Mouse (Mus musculus): Measurements from ENCODE around the gene Sox6. TPM values are rescaled to one million over a fixed set of nuclear protein-coding genes. Genes with fewer than 3 reads are reported as not detected.

The Sox6 gene
- total and polyA plus RNA-seq, 3 experiments, result 11.8 to 33.4 (median 26.4) TPM

DNA sequence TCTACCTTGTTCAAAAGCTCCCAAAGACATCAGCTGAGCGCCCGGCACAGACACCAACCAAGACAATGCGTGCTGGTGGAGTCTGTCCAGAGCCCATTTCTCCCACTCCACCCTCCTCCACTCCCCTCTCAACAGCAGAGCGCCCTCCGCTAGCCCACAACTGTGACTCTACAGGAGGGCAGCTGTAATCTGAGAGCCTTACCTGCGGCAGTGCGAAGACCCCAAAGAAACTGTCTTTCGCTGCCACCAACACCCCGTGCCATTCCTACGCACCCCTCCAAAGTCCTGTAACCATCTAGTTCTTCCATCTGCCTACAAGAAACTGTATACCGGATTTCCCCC, 571 bp upstream of the Sox6 start, which contains the start of gene 1110004F10Rik:
Gene 1110004F10Rik (plus strand): TSS at position 202 of the 342 bp plus-strand sequence.
- peak in 1 of 2 experiments; percentile 27 for DNase-seq
- WGBS, result 4% methylated on average over 11 of the region's 11 CpGs

DNA sequence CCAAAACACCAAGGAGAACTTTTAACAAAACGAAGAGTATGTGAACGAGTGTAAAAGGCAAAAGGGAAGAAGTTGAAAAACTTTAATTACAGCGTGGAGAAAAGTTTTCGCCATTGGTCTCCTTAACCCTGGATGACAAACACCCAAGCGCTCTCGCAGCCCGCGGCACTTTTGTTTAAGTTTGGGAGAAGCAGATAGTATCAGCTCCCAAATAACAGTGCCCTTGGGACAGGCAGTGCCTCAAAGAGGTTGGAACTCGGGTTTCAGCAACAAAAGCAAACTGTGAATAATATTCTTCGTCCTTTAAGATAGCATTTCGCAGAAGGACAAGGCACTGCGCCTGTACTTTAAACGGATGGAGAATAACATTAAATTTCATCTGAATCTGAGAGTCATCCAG, 572 bp downstream of the Sox6 start:
- Histone ChIP-seq H3K27me3 (ENCODE audit: control insufficient read depth, insufficient read depth, low read length) (peaks cover 4% of the 10 kb centered on the region; the same call in 1 of the 2 replicates), H3K36me3 (ENCODE audit: control insufficient read depth, insufficient read depth, low read length) (no peaks in the 10 kb centered on the region), H3K79me2 (replicated peaks; ENCODE audit: control insufficient read depth, insufficient read depth, low read length) (no peaks in the 10 kb centered on the region), H3K9ac (ENCODE audit: low read depth, low read length) (no peak overlapping the region), H3K4me3 (no peak overlapping the region), H3K27ac (no peak overlapping the region), H3K4me1 (ENCODE audit: control insufficient read depth, insufficient read depth, low read length) (no peaks in the 10 kb centered on the region)
- no peak for DNase-seq
- intact Hi-C loops (cut with DNase I), result loop anchor here (10.0 kb wide), 3 partner anchors 313 to 613 kb away; no protein-coding TSS in a partner anchor
- TF ChIP-seq EP300 (IDR thresholded peaks at IDR 0.05; ENCODE audit: insufficient read depth, low read depth, low read length) (no peak), POLR2A (IDR thresholded peaks at IDR 0.05; ENCODE audit: insufficient read depth, low read depth, low read length) (no peak), CTCF (IDR thresholded peaks at IDR 0.05) (no peak)
- WGBS, result 25% methylated on average over 13 of the region's 13 CpGs

More for the DNA sequence above, 571 bp upstream of the Sox6 start, which contains the start of gene 1110004F10Rik:
- H3K36me3 ChIP-seq (ENCODE audit: control insufficient read depth, insufficient read depth, low read length), result no peaks in the 10 kb centered on the region
- no peaks in the 10 kb centered on the region for H3K79me2 ChIP-seq (replicated peaks; ENCODE audit: control insufficient read depth, insufficient read depth, low read length)
- no peak for TF ChIP-seq CTCF (IDR thresholded peaks at IDR 0.05)
- intact Hi-C loops (cut with DNase I), result loop anchor here (10.0 kb wide), 3 partner anchors 314 to 614 kb away; no protein-coding TSS in a partner anchor
- H3K4me3 ChIP-seq, result peak within 1 kb of the TSS; percentile 51
- 0 out of 2 replicates have a peak within 1 kb of the TSS, but pooled peaks have one; percentile 11 for H3K27ac ChIP-seq
- no peaks in the 10 kb centered on the region for H3K4me1 ChIP-seq (ENCODE audit: control insufficient read depth, insufficient read depth, low read length)
- H3K27me3 ChIP-seq (ENCODE audit: control insufficient read depth, insufficient read depth, low read length), result peaks cover 2% of the 10 kb centered on the region; the same call in 1 of the 2 replicates
- H3K9ac ChIP-seq (ENCODE audit: low read depth, low read length), result peak within 1 kb of the TSS; percentile 43

DNA sequence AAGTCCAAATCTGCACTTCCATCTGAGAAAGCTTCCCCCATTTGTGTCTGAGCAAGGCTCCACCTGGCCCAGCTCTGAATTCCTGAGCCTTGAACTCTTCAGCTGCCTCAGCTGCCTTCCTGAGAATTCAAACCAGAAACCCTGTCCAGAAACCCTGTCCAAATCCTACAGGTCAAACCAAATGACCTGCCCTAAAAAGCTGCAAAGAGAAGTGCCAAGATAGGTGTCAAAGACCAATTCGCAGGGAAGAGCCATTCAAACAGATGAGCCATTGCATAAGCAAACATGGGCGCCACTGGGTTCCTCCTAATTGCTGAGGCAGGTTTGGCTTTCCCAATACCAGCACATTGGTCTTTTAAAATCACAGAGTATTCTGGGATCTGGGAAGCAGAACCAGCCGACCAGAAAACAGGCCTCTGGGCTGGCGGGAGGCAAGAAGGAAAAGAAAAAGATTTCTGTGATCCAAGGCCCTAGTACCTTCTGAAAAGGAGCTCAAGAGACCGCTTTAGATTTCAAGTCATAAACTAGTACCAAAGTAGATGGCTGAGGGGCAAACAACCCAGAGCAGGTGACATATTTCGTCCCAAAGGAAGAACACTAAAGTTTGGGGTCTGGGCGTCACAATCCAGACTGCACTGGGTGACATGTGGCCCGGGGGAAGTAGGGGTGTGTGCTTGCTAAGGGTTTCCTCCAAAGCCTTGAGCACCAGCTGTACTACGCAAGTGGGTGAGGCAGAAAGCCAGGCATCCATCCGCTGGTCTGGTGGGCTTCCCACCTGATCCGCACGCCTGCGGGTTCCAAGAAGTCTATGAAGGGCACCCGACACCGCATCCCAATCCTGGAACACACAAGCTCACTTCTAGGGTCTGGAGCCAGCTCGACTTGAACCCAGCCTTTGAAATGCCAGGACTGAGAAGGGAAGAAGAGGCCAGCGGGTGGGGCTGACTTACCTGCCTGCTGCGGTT, 1.7 kb downstream of the Sox6 start:
- DNase-seq, result peak in 1 of 2 experiments; percentile 16
- Histone ChIP-seq H3K79me2 (replicated peaks; ENCODE audit: control insufficient read depth, insufficient read depth, low read length) (no peaks in the 10 kb centered on the region), H3K27me3 (ENCODE audit: control insufficient read depth, insufficient read depth, low read length) (peaks cover 4% of the 10 kb centered on the region), H3K36me3 (ENCODE audit: control insufficient read depth, insufficient read depth, low read length) (no peaks in the 10 kb centered on the region), H3K4me1 (ENCODE audit: control insufficient read depth, insufficient read depth, low read length) (no peaks in the 10 kb centered on the region), H3K27ac (no peak overlapping the region), H3K9ac (ENCODE audit: low read depth, low read length) (no peak overlapping the region), H3K4me3 (no peak overlapping the region)
- WGBS, result 72% methylated on average over 18 of the region's 18 CpGs
- TF ChIP-seq CTCF (IDR thresholded peaks at IDR 0.05) (no peak), POLR2A (IDR thresholded peaks at IDR 0.05; ENCODE audit: insufficient read depth, low read depth, low read length) (no peak), EP300 (IDR thresholded peaks at IDR 0.05; ENCODE audit: insufficient read depth, low read depth, low read length) (no peak)
- intact Hi-C loops (cut with DNase I), result loop anchor here (10.0 kb wide), 3 partner anchors 312 to 612 kb away; no protein-coding TSS in a partner anchor

DNA sequence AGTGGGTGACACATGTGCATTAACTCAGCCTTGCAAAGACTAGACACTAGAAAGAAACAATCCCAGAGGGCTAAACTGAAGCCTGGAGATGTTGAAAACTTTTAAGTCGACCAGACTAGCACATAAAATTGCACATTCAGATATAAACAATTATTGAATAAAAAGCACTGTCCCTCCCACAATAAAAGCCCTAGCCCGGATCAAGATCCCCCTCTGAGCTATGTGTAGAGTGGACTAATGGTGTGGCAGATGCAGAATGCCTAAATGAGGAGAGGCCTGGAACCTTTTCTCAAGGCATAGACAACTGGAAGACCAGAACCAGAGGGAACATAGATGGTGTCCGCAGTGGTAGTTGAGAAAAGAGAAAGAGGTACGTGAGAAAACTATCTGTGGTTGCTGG, 3.1 kb downstream of the Sox6 start:
- H3K27me3 ChIP-seq (ENCODE audit: control insufficient read depth, insufficient read depth, low read length), result peaks cover 5% of the 10 kb centered on the region
- H3K4me1 ChIP-seq (ENCODE audit: control insufficient read depth, insufficient read depth, low read length), result no peaks in the 10 kb centered on the region
- no peak overlapping the region for H3K9ac ChIP-seq (ENCODE audit: low read depth, low read length)
- H3K4me3 ChIP-seq, result no peak overlapping the region
- no peak for TF ChIP-seq CTCF (IDR thresholded peaks at IDR 0.05)
- no peak for TF ChIP-seq EP300 (IDR thresholded peaks at IDR 0.05; ENCODE audit: insufficient read depth, low read depth, low read length)
- no peak for TF ChIP-seq POLR2A (IDR thresholded peaks at IDR 0.05; ENCODE audit: insufficient read depth, low read depth, low read length)
- H3K79me2 ChIP-seq (replicated peaks; ENCODE audit: control insufficient read depth, insufficient read depth, low read length), result no peaks in the 10 kb centered on the region
- DNase-seq, result no peak
- intact Hi-C loops (cut with DNase I), result loop anchor here (10.0 kb wide), 3 partner anchors 311 to 611 kb away; no protein-coding TSS in a partner anchor
- no peaks in the 10 kb centered on the region for H3K36me3 ChIP-seq (ENCODE audit: control insufficient read depth, insufficient read depth, low read length)
- H3K27ac ChIP-seq, result no peak overlapping the region
- WGBS, result 83% methylated on average over 4 of the region's 4 CpGs

DNA sequence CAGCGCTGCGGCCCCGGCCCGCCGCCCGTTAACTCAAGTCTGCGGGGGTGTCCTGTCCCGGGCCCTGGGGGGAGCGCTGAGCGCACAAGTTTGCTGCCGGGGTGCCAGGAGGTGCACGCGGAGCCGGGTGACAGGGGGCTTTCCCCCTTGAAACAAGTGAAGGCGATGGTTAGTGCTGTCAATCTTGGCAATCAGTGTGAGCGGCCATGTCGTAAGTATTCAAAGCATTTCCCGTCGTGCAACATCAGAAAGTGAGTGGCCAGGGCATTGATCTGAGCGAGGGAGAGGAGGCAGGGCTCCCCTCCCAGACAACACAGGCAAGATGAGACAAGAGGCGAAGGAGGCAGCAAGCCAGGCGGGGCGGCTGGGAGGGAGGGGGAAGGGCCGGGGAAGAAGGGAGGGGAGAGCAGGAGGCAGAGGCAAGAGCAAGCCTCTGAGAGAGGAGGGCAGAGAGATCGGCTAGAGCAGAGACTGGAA, 4.3 kb downstream of the Sox6 start:
- Histone ChIP-seq H3K36me3 (ENCODE audit: control insufficient read depth, insufficient read depth, low read length) (no peaks in the 10 kb centered on the region), H3K27me3 (ENCODE audit: control insufficient read depth, insufficient read depth, low read length) (peaks cover 5% of the 10 kb centered on the region), H3K79me2 (replicated peaks; ENCODE audit: control insufficient read depth, insufficient read depth, low read length) (no peaks in the 10 kb centered on the region), H3K4me3 (peak overlapping the region; percentile 61), H3K9ac (ENCODE audit: low read depth, low read length) (peak overlapping the region; percentile 79), H3K27ac (peak overlapping the region; percentile 90), H3K4me1 (ENCODE audit: control insufficient read depth, insufficient read depth, low read length) (no peaks in the 10 kb centered on the region)
- TF ChIP-seq EP300 (IDR thresholded peaks at IDR 0.05; ENCODE audit: insufficient read depth, low read depth, low read length) (peak; percentile 27; the same call in 1 of the 2 replicates), CTCF (IDR thresholded peaks at IDR 0.05) (no peak), POLR2A (IDR thresholded peaks at IDR 0.05; ENCODE audit: insufficient read depth, low read depth, low read length) (peak; percentile 36; the same call in 1 of the 2 replicates)
- intact Hi-C loops (cut with DNase I), result loop anchor here (5.0 to 10.0 kb wide), 7 partner anchors 82 to 610 kb away; no protein-coding TSS in a partner anchor
- WGBS, result 1% methylated on average over 25 of the region's 25 CpGs
- peak; percentile 68 to 72 for DNase-seq
